Mouse (Mus musculus): ENCODE results near the gene Slc22a21. TPM values are rescaled to one million over a fixed set of nuclear protein-coding genes. Genes with fewer than 3 reads are reported as not detected.
"Not testable (repeated sequence)": the region's sequence is repeated elsewhere in the genome, so short reads cannot be mapped to it uniquely, and the experiment has no call there.

Slc22a21 gene
- polyA plus RNA-seq, 1 experiment from 2014 or later: 6.0 TPM

DNA sequence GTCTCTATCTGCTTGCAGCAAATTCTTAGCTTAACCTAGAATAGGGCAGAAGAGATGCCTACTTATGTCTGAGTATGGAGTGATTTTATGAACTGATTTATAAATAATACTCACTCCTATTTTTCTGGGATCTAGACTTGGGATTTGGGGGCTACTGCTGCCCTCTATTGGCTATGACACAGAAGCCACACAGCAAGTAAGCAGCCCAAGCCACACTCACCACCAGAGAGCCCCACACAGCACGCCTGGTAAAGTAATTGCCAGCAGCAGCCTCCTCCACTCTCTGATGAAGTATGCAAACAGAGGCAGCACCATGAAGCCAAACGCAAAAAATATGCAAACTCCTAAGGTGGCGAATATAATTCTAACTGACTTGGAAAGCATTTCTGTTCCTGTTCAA, 21.1 kb downstream of the Slc22a21 start:
- ATAC-seq (ENCODE audit: low FRiP score, low TSS enrichment) (no peak), DNase-seq (ENCODE audit: low spot score) (peak; percentile 19)
- Histone ChIP-seq H3K4me1 (replicated peaks; ENCODE audit: control insufficient read depth, insufficient read depth) (no peaks in the 10 kb centered on the region), H3K4me2 (replicated peaks; ENCODE audit: low read depth) (no peak overlapping the region), H3K27ac (replicated peaks) (no peak overlapping the region), H3K9ac (ENCODE audit: low read length) (no peak overlapping the region), H3K4me3 (ENCODE audit: low read depth, low read length) (no peak overlapping the region), H3K36me3 (ENCODE audit: control insufficient read depth, insufficient read depth, low read length) (no peaks in the 10 kb centered on the region; the same call in 1 of the 2 replicates), H3K27me3 (ENCODE audit: control insufficient read depth, insufficient read depth, low read length) (no peaks in the 10 kb centered on the region), H3K9me3 (ENCODE audit: control insufficient read depth, low read length) (no peaks in the 10 kb centered on the region)
- TF ChIP-seq EP300 (optimal IDR thresholded peaks at IDR 0.05) (no peak), CTCF (IDR thresholded peaks at IDR 0.05; ENCODE audit: low read depth) (peak; percentile 63)
- 46% methylated on average over 3 of the region's 3 CpGs for WGBS

DNA sequence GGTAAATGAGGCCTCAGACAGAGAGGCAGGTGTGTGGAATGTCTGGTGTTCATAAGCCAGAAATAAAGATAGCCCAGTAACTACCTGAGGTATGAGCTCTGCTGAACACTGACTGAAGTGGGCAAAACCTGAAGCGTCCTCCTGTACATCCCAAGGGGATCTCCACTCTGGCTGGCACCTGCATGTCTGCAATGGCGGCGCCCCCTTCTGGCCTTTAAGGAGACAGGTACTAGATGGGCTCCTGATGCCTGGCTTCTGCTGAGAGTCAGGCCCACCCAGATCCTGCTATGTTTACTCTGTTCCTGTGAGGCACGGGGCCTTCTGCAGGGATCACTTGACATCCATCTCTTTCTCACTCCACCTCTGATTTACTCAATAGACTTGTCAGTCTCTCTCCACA, 22.0 kb downstream of the Slc22a21 start:
- not testable (repeated sequence) for H3K9me3 ChIP-seq (ENCODE audit: control insufficient read depth, low read length); H3K27me3 ChIP-seq (ENCODE audit: control insufficient read depth, insufficient read depth, low read length); H3K4me3 ChIP-seq (ENCODE audit: low read depth, low read length); ATAC-seq (ENCODE audit: low FRiP score, low TSS enrichment); H3K27ac ChIP-seq (replicated peaks); H3K4me1 ChIP-seq (replicated peaks; ENCODE audit: control insufficient read depth, insufficient read depth); H3K36me3 ChIP-seq (ENCODE audit: control insufficient read depth, insufficient read depth, low read length); H3K9ac ChIP-seq (ENCODE audit: low read length); H3K4me2 ChIP-seq (replicated peaks; ENCODE audit: low read depth)
- peak; percentile 59 for TF ChIP-seq CTCF (IDR thresholded peaks at IDR 0.05; ENCODE audit: low read depth)
- DNase-seq (ENCODE audit: low spot score): peak; percentile 16
- WGBS: 24% methylated on average over 3 of the region's 4 CpGs

DNA sequence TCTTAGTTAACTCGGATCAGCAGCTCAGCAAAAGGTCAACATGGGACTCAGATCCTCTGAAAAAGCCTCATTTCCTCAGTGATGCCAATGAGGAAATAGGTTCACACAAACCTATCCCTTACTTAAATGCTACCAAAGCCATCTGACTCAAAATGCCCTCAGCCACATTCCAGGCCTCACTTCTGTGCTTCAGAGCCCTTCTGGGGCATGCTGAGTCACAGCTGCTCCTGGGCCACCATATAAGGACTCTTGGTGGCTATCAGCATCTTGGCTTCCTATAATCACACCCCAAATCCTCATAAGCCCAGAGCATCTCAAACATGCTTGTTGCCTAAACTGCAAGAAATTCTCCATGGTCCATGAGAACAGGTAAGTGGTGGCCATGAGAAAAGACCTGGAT, 23.5 kb downstream of the Slc22a21 start:
- Histone ChIP-seq H3K4me3 (ENCODE audit: low read depth, low read length) (no peak overlapping the region), H3K4me2 (replicated peaks; ENCODE audit: low read depth) (no peak overlapping the region), H3K27ac (replicated peaks) (no peak overlapping the region), H3K4me1 (replicated peaks; ENCODE audit: control insufficient read depth, insufficient read depth) (no peaks in the 10 kb centered on the region), H3K9ac (ENCODE audit: low read length) (no peak overlapping the region), H3K36me3 (ENCODE audit: control insufficient read depth, insufficient read depth, low read length) (no peaks in the 10 kb centered on the region; the same call in 1 of the 2 replicates), H3K9me3 (ENCODE audit: control insufficient read depth, low read length) (no peaks in the 10 kb centered on the region), H3K27me3 (ENCODE audit: control insufficient read depth, insufficient read depth, low read length) (no peaks in the 10 kb centered on the region)
- DNase-seq (ENCODE audit: low spot score): no peak
- 76% methylated on average over 1 of the region's 1 CpGs for WGBS
- no peak for ATAC-seq (ENCODE audit: low FRiP score, low TSS enrichment)
- TF ChIP-seq EP300 (optimal IDR thresholded peaks at IDR 0.05) (no peak), CTCF (IDR thresholded peaks at IDR 0.05; ENCODE audit: low read depth) (no peak)

DNA sequence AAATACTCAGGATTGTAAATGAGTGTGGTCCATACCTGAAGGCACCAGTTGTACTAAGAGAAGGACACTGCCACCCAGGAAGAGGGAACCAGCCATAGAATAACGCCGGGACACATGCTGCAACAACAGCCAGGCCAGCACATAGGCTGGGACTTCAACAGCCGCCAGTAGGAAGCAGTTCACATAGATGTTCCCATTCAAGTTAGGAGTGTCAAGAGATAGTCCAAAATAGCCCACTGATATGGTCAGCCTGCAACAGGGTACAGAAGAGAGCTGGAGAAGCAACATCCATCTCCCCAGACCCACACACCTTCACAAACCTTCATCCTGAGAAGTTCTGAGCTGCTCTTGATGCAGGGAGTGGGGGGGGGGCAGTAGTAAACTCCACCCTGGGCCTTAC, 25.5 kb downstream of the Slc22a21 start:
- no peak overlapping the region for H3K9ac ChIP-seq (ENCODE audit: low read length)
- 83% methylated on average over 3 of the region's 3 CpGs for WGBS

DNA sequence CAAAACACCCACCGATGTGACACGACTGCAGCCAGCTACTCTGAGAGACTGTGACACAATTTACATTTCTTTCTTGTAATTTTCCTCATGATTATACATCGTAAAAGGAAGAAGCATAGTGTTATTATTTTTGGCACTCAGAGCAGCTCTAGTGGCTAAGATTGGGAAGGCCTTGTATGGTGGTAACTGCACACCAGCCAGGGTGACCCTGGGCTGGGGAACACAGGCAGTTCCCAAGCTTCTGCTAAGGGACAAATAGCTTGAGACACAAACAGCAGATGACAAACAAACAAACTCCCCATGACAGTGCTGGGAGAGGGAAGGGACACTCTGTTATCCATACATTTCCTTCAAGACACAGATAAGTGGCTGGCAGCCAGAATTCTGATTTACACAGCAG, 30.0 kb downstream of the Slc22a21 start:
- not testable (repeated sequence) for H3K9me3 ChIP-seq (ENCODE audit: control insufficient read depth, low read length); ATAC-seq (ENCODE audit: low FRiP score, low TSS enrichment); DNase-seq (ENCODE audit: low spot score); H3K4me3 ChIP-seq (ENCODE audit: low read depth, low read length); H3K27me3 ChIP-seq (ENCODE audit: control insufficient read depth, insufficient read depth, low read length); H3K4me1 ChIP-seq (replicated peaks; ENCODE audit: control insufficient read depth, insufficient read depth); H3K9ac ChIP-seq (ENCODE audit: low read length); H3K36me3 ChIP-seq (ENCODE audit: control insufficient read depth, insufficient read depth, low read length); H3K27ac ChIP-seq (replicated peaks); H3K4me2 ChIP-seq (replicated peaks; ENCODE audit: low read depth)
- WGBS: no CpG with 5 or more reads among the region's 3 CpGs

More for the DNA sequence above, 25.5 kb downstream of the Slc22a21 start:
- Histone ChIP-seq H3K4me2 (replicated peaks; ENCODE audit: low read depth) (no peak overlapping the region), H3K36me3 (ENCODE audit: control insufficient read depth, insufficient read depth, low read length) (no peaks in the 10 kb centered on the region; the same call in 1 of the 2 replicates), H3K4me1 (replicated peaks; ENCODE audit: control insufficient read depth, insufficient read depth) (no peaks in the 10 kb centered on the region), H3K27me3 (ENCODE audit: control insufficient read depth, insufficient read depth, low read length) (no peaks in the 10 kb centered on the region), H3K9me3 (ENCODE audit: control insufficient read depth, low read length) (no peaks in the 10 kb centered on the region), H3K27ac (replicated peaks) (no peak overlapping the region), H3K4me3 (ENCODE audit: low read depth, low read length) (no peak overlapping the region)
- DNase-seq (ENCODE audit: low spot score) (no peak), ATAC-seq (ENCODE audit: low FRiP score, low TSS enrichment) (no peak)
- TF ChIP-seq CTCF (IDR thresholded peaks at IDR 0.05; ENCODE audit: low read depth) (no peak), EP300 (optimal IDR thresholded peaks at IDR 0.05) (no peak)

DNA sequence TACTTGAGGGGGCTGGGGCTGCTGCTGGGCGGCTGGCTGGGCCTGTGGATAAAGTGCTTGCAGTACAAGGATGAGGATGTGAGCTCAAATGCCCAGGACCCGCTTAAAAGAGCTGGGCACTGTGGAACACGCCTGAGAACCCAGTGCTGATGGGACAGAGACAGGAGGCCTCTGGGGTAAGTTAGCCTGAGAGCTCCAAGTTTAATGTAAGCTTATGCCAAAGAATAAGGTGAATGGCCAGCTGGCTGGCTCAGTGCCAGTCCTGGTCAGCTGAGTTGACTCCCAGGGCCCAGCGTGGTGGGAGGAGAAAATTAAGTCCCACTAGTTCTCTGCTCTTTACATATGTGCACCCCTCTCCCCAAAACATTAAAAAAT, 48.2 kb downstream of the Slc22a21 start:
- ATAC-seq (ENCODE audit: low FRiP score, low TSS enrichment); H3K4me1 ChIP-seq (replicated peaks; ENCODE audit: control insufficient read depth, insufficient read depth); DNase-seq (ENCODE audit: low spot score); H3K4me3 ChIP-seq (ENCODE audit: low read depth, low read length); H3K9me3 ChIP-seq (ENCODE audit: control insufficient read depth, low read length); H3K36me3 ChIP-seq (ENCODE audit: control insufficient read depth, insufficient read depth, low read length); H3K4me2 ChIP-seq (replicated peaks; ENCODE audit: low read depth); H3K9ac ChIP-seq (ENCODE audit: low read length); H3K27ac ChIP-seq (replicated peaks); H3K27me3 ChIP-seq (ENCODE audit: control insufficient read depth, insufficient read depth, low read length): not testable (repeated sequence)
- WGBS: 38% methylated on average over 4 of the region's 4 CpGs

Data from stomach, postnatal 0 days (tissue).